Mouse (Mus musculus) activated CD4-positive, CD25-positive, alpha-beta regulatory T cell, adult 9 weeks (primary cell): Measurements from ENCODE around the gene AA467197. TPM values are rescaled to one million over a fixed set of nuclear protein-coding genes. Genes with fewer than 3 reads are reported as not detected.

Experiments
- polyA plus RNA-seq: library from polyadenylated mRNA; unstranded; fragments of 100-300 nt; shearing (Covaris generic); gene quantifications from one replicate; pipeline ENCODE4 v1.2.1, GENCODE M21; 2017

AA467197 gene
- polyA plus RNA-seq = not detected

GRCm38 (mm10) chr2:122636686-122637085 is at the start of gene AA467197:
TSS of gene AA467197 (plus strand) at chr2:122636986.

DNA sequence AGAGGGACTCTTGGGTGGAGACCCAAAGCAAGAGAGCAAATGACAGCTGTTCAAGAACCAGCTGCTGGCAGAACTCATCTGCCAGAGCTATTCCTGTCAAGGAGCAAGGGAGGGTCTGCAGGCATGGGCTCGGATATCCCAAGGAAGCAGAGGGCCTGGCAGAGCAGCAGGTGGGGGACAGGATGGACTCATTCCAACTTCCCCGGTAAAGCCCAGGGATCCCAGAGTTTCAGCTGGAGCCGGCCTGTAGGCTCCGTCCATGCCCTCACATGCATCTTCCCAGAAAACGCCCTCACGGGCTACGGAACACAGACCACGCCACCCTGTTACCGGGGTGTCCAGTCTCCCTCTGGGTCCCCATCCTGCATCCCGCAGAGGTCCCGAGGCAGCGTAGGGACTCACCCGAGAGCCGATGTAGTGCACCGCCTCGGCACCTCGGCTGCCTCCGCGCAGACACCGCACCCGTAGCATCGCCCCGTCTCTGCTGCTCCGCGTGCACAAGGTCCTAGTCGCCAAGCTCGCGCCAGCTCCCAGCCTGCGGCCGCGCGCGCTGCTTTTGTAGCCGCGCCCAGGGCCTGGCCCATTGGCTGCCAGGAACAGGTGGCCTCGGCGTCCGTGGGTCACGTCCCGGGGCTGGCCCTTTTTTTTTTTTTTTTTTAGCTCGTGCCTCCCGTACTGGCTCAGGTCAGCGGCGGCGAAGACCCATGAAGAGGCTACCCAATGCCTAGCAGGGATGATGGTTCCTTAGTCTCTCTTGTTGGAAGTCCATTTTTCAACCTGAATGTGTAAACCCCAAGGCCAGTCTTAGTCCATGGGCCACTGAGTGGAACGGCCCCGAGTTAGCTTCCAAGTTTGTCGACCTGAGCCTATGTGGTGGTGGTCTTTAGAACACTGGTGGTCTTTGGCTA is 25.8 kb upstream of the AA467197 start, which contains the start of gene Gatm:
TSS of gene Gatm (minus strand) at position 558 of the 908 bp plus-strand sequence.

Other genes starting within 250 kb of the AA467197 start
- gene Slc28a2, start 210.5 kb upstream of the AA467197 start, polyA plus RNA-seq = 242 TPM
- 74.7 TPM for gene Gm14085, start 152.0 kb upstream of the AA467197 start, polyA plus RNA-seq
- 0.42 TPM for gene Gatm, start 25.7 kb upstream of the AA467197 start, polyA plus RNA-seq
- gene Slc30a4, start 65.7 kb downstream of the AA467197 start, polyA plus RNA-seq = 0.11 TPM
- 66.3 TPM for gene Bloc1s6, start 101.5 kb downstream of the AA467197 start, polyA plus RNA-seq
- 19.4 TPM for gene Sqor, start 128.3 kb downstream of the AA467197 start, polyA plus RNA-seq